Mouse (Mus musculus) cerebellum, postnatal 25 days (tissue): Measurements from ENCODE around the gene Naif1.
"Not testable (repeated sequence)": the region's sequence is repeated elsewhere in the genome, so short reads cannot be mapped to it uniquely, and the experiment has no call there.

Source experiments
- DNase-seq, 2 experiments: peaks; one replicate each; pipeline ENCODE4 v3.0.0; 2021; ENCODE audit warnings: mixed read lengths in 2 of 2

Gene Naif1

GRCm38 (mm10) chr2:32459657-32460056, 9.4 kb downstream of the Naif1 start:
- no peak for DNase-seq

DNA sequence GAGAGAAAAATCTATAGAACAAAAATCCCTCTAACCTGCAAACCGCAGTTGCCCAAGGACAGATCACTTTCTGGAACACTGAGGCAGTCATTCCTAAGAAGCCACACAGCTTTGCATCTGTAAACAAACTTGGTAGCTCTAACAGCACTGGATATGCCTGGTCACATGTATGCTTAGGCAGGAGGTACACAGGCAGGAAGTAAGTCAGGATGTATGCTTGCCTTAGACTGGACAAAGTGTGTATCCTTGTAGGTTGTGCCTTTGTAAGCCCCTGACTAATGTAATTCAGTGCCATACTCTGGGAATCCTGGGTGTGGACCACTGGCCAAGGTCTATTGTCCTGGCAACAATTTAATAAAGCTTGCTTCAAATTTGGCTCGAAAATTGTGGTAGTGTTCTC, 13.5 kb downstream of the Naif1 start:
- DNase-seq: no peak

GRCm38 (mm10) chr2:32464212-32464891, 14.1 kb downstream of the Naif1 start:
- DNase-seq: no peak

DNA sequence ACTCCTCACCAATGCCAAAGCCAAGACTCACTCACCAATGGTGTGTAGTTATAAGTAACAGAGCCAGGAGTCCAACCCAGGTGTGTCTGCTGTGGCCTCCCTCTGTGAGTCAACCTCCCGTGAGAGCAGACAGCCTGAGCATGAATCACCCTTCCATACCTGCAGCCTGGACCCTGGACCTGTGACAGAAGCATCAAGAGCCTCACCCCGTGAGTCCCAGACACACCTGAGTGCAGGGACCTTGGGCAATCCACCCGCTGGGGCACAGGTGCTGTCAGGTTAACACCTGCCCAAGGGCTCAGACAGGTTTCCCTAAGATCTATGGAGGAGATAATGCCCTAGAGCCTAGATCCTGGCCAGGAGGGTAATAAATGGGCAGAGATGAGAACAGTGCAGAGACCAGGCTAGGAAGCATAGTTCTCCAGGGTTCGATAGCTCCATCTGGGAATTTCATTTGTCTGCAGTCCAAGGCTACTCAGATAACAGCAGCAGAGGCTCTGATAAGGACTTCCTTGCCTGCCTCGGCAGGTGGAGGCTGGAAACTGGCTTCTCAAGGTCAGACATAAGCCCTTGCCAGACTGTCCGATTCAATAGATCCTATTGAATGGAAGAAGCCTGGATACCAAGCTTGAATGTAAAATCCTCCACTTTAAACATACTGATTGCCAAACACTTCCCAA, 20.9 kb downstream of the Naif1 start:
- DNase-seq: no peak

DNA sequence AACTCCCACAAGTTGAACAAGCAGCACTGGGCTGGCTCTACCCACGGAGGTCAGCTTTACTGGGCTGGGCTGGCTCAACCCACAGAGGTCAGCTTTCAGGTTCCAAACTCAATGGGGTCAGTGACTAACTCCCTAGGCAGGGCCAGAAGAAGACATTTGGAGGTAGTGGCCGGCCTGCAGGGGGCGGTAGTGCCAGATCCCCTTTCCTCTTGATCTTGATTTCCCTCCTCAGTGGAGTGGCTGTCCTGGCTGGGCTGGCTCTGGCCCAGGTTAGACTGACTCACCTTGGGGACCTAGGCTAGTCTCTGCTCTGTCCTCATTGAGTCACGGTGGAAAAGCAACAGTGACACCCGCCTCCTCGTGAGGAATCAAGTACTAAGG, 21.4 kb downstream of the Naif1 start:
- DNase-seq: peak in 1 of 2 experiments; percentile 28

DNA sequence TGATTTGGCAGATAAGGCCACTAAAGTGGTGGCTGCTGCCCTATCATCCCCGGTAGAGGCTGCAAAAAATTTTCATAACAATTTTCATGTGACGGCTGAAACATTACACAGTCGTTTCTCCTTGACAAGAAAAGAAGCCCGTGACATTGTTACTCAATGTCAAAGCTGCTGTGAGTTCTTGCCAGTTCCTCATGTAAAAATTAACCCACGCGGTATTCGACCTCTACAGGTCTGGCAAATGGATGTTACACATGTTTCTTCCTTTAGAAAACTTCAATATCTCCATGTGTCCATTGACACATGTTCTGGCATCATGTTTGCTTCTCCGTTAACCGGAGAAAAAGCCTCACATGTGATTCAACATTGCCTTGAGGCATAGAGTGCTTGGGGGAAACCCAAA, 25.1 kb downstream of the Naif1 start:
- not testable (repeated sequence) for DNase-seq

- DNase-seq: no peak
These were observed 32.1 kb downstream of the Naif1 start for GRCm38 (mm10) chr2:32482351-32482750.

DNA sequence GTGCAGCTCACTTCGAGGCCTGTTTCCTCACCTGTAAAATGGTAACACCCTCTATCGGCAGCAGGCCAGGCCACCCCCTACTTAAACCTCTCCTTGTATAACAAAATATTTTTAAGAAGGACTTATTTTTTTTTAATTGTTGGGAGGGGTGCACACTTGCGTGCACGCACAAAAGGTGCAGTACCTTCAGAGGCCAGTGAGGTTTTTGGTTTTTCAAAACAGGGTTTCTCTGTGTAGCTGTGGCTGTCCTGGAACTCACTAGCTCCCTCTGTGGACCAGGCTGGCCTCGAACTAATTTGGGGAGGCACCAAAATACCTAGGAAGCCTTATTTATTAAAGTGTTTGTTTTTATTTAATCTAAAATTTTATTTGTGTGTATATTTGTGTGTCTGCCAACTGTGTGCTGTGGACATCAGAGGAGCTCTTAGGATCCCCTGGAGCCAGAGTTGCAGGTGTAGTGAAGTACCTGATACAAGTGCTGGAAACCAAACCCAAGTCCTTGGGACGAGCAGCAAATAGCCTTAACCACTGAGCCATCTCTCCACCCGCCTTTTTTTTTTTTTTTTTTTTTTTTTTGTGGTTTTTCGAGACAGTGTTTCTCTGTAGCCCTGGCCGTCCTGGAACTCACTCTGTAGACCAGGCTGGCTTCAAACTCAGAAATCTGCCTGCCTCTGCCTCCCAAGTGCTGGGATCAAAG, 33.1 kb downstream of the Naif1 start:
- DNase-seq: no peak

GRCm38 (mm10) chr2:32484933-32485332, 34.7 kb downstream of the Naif1 start:
- DNase-seq: no peak

DNA sequence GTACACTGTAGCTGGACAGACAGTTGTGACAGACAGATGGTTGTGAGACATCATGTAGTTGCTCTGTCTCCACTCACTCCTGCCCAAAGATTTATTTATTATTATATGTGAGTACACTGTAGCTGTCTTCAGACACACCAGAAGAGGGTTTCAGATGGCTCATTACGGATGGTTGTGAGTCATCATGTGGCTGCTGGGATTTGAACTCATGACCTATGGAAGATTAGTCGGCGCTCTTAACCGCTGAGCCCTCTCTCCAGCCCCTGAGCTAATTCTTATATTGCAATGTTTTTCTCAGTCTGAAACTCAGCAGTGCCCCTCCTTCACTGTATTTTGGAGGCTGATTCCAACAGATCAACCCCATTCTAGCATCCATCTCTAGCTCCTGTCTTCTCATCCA, 35.5 kb downstream of the Naif1 start:
- no peak for DNase-seq

DNA sequence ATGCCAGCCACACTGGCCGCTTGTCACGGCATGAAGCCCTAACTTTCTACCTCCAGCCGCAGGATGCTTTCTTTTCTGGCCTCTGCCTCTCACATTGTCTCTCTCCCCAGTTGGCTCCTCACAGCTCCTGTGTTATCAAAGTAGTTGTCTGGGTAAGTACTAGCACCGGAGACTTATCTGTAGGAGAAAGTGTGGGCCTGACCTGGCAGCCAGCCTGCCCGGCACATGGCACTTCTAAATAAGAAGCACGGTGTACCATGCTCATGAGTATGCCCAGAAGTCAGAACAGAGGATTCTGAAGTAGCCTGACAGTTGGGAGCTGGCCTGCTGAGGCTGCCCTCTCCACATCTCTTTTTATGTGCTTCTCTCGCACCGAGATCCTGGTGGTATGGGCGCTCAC, 35.9 kb downstream of the Naif1 start:
- DNase-seq: no peak

DNA sequence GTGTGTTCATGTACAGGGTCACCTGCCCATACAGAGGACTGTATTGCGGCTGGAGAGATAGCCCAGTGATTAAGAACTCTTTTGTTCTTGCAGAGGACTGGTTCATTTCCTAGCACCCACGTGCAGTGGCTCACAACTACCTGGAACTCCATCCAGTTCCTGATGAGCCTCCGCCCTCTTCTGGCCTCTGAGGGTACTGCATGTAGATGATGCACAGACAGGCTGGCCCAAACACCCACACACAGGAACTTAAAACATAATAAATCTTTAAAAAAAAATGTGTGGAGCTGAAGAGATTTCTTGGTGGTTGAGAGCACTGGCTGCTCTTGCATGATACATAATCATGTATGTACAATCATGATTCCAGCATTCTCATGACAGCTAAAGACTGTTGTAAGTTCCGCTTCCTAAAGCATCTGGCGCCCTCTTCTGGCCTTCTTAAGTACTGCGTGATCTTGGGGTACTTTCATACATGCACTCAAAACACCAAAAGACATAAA, 36.9 kb downstream of the Naif1 start:
- peak; percentile 89 to 95 for DNase-seq

- DNase-seq: peak; percentile 79 to 87
These were observed 38.4 kb downstream of the Naif1 start for GRCm38 (mm10) chr2:32488679-32489078.

DNA sequence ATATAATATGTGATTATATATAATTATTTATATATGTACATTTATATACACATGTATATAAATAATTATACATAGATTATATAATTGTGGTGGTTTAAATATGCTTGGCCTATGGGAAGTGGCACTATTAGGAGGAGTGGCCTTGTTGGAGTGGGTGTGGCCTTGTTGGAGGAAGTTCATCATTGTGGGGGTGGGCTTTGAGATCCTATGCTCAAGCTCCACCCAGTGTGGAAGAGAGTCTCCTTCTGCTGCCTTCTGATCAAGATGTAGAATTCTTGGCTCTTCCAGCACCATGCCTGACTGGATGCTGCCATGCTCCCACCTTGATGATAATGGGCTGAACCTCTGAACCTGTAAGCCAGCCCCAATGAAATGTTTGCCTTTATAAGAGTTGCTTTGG, 40.5 kb downstream of the Naif1 start:
- not testable (repeated sequence) for DNase-seq

DNA sequence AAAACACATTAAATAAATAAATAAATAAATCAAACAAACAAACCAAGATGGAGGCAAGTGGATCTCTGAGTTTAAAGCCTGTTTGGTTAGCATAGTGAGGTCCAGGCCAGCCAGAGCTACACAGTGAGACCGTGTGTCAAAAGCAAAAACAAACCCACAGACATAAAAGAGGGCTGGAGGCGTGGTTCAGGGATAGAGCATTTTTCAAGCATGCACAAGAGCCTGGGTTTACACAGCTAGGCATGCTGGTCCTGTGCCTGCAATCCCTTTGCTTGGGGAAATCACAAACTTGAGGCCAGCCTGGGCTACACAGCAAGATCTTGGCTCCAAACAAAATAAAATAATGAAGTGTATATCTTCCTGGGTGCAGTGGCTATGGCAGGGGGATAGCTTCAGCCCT, 42.4 kb downstream of the Naif1 start:
- DNase-seq: no peak

DNA sequence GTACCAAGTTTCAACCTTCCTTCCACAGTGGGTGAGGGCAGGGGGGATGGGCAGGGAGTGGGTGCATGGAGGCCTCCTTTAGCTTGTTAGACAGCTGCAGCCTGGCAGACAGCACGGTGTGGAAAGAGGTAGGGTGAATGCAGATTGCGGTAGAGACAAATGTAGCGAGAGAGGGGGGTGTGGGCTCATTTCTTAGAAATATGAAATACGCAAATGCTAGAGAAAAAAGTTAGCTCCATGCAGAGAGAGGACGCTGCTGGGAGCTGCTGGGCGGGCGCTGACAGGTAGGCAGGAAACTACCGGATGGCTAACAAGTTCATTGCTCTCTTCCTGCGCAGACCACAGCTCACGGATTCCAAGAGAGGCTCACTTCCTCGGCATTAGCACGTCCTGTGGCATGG, 43.0 kb downstream of the Naif1 start:
- DNase-seq: no peak

DNA sequence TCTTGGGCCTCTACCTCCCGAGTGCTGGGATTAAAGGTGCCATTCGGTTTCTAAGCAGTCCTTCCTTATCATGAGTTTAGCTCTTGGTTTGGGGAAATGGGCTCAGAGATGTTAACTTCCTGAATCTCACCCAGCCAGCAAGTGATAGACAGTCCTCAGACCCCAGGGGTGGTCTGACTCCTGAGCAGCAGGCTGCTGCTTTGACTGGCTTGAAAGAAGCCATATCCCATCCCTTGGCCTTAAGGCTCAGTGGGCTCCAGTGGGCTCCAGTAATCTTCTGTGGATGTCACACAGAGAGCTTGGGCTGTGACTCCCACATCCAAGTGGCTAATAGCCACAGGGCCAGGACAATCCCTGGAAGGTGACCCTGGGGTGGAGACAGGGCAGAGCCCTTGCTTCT, 44.3 kb downstream of the Naif1 start:
- no peak for DNase-seq

DNA sequence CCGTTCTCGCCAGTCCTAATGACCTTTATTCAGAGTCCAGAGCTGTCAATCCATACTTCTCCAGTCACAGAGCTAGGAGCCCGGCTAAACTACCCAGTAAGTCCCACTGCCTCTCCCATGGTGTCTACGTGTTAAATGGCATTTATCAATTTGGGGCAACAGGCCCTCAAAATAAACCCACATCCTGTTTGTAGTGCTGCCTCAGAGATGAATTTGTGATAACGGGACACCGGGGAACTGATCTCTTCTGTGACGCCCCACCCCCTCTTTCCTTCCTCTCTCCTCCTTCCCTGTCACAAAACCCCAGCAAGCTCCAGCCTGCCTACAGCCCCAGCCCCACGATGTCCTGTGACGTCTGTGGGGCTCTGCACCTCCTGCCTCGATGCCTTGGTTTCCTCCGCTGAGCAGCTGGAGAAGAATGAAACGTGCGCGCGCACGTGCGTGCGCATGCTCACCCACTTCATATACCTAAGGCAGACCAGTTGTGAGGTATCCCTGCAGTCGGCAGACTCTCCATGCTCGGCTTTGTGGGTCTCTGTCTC, 45.0 kb downstream of the Naif1 start:
- DNase-seq: no peak

DNA sequence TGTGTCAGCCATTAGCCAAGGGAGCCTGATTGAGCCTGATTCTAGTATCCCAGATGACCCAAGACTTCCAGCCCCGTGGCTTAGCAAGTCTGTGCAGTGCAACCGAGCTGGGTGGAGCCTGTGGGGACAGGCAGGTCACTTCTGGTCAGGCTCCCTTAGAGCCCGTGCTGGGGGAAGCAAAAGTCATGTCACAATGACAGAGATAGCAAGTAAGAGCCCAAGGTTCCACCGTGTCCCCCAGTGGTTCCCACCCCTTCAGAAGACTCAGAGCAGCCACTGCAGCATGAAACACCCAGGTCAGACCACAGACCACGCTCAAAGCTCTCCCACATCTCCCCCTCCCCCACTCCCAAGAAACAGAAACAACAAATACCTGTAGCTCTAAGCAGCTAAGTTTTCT, 45.9 kb downstream of the Naif1 start:
- DNase-seq: no peak

DNA sequence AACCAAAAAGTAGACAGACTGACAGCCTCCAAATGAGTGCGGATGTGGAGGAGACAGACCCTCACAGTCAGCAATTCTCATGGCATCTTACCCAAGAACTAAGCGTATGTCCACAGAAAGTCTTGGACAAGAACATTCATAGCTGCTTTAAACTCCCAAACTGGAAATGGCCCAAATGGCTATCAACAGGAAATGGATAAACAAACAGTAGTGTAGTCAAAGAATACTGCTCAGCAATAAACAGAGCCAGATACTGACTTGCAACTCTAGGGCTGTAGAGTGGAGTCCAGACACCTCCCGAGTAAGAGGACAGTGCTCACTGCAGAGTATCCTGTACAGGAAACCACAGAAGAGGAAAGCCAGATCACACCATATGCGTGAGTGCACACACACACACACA, 49.1 kb downstream of the Naif1 start:
- DNase-seq: no peak

DNA sequence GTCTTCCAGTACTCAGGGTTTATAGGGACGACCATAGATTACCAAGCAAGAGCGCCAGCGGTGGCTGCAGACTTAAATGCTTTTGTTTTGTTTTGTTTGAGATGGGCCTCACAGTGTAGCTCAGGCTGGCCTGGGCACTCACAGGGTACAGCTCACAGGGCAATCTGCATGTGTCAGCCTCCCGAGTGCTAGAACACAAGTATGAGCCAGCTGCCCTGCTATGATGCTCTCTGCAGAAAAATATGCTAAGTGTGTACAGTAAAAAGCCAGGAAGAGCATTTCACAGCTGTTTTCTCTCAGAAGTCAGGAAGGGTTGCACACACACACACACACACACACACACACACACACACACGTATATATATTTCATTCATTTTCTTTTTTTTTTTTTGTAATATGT, 50.2 kb downstream of the Naif1 start:
- no peak for DNase-seq

- no peak for DNase-seq
These were observed 51.6 kb downstream of the Naif1 start for GRCm38 (mm10) chr2:32501754-32502324.

GRCm38 (mm10) chr2:32502843-32503242, 52.6 kb downstream of the Naif1 start:
- DNase-seq: no peak
